Mouse (Mus musculus) Muller cell, postnatal 12 days (primary cell): ENCODE measurements around the gene Defb42.
A peak's percentile ranks its signal among the peaks of the same experiment; 100 is the strongest.

Experiments used
- DNase-seq: peaks from one replicate; pipeline ENCODE4 v3.0.0-alpha.2; 2015; ENCODE audit errors: inconsistent ontology term

Defb42 gene

GRCm38 (mm10) chr14:63046691-63047090 lies at the start of gene Defb42:
TSS of gene Defb42 (plus strand) at chr14:63046991.
- no peak for DNase-seq

DNA sequence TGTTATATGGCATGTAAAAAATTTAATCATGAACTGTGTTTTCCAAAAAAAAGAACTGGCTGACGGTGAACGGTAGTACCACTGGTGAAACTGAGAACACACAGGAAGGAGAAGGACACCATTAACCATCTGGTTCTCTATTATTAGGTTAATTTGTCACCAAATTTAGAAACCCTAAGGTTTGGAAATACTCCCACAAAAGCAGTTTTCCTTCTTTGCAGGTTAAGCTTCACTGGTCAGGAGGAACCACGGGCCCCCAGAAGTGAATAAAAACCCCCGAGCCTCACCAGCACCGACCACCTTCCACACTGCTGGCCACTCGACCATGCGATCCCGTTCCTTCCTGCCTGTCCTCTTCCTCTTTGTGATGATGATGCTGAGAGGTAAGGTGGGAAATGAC lies 49.0 kb upstream of the Defb42 start, which contains the start of gene Defb47:
Gene Defb47 (plus strand): TSS at position 301 of the 400 bp plus-strand sequence.
- no peak for DNase-seq

DNA sequence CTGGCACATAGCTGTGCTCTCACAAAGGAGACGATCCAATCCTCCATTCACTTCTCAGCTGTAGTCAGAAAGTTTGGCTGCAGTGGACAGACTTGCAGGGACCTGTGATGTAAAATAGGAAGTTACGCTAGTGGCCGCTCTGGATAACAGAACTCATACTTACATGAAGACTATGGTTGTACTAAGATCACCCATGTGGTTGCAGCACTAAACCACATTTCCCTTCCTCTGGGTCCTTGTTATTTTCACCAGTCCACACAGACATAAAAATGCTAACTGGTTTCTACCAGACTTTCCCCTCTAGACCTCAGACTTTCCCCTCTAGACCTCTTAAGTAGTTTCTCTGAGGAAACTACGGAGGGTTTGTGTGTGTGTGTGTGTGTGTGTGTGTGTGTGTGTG lies 47.8 kb upstream of the Defb42 start:
- no peak for DNase-seq

GRCm38 (mm10) chr14:63002588-63002987 lies 44.2 kb upstream of the Defb42 start:
- DNase-seq, result no peak

- DNase-seq, result no peak
Observed at GRCm38 (mm10) chr14:63011471-63011870, 35.3 kb upstream of the Defb42 start, which contains the start of gene Defb43. TSS of gene Defb43 (plus strand) at chr14:63011771.

DNA sequence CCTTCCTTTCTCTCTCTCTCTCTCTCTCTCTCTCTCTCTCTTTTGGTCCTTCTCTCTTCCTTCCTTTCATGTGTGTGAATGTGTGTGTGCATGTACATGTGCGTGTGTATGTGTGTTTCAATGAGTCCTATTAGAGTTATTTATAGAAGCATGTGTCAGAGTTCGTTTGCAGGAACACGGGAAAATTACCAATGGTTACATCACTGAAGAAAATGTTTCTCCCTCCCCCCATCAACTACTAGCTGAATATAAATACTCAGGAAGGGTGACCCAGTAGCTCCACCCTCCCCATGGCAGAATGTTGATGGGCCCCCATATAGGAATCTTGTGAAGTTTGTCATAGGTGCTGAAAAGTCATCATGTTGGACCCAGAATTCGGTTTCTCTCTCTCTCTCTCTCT lies 33.7 kb upstream of the Defb42 start:
- DNase-seq, result no peak

DNA sequence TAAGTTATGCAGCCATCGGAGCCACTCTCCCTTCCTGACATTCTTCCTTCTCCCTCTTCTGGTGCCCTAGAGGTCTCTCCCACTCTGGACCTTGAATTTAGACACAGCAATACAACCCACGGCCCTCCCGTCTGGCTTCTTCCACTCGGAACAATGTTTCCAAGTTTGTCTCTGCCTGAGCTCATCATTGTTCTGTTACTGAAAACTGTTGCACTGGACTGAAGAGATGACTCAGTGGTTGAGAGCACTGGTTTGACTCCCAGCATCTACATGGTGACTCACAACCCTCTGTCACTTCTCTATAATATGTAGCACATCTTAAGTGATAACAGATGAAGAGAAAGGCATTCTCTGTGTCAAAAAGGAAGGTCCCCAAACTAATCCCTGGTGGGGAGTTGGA lies 32.1 kb upstream of the Defb42 start:
- peak; percentile 60 for DNase-seq

GRCm38 (mm10) chr14:63020524-63021156 lies 26.2 kb upstream of the Defb42 start:
- peak; percentile 64 for DNase-seq

DNA sequence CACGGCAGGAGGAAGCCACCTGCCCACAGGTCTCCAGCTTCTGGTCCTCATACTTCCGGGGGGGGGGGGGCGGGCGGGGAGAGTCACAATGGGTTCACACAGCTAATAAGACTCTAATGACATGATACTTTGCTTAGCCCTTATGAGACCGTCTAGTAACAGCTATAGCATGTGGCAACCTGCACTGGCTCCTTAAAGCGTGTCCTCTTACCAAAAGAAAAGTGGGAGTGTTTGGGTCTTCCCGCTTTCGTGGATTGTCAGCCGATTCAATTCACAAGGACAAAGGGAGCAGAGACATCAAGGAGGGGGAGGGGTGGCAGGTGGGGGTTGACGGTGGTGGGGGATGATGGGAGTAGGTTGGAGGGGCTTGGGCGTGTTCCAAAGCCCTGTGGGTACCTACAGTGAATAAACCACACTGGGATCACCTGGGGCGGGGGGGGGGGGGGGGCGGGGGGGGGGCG lies 3.1 kb downstream of the Defb42 start, which contains the start of gene Defb30:
Gene Defb30 (minus strand): TSS at position 51 of the 461 bp plus-strand sequence.
- no peak for DNase-seq

GRCm38 (mm10) chr14:63050769-63051168 lies 4.0 kb downstream of the Defb42 start:
- DNase-seq, result peak; percentile 47

DNA sequence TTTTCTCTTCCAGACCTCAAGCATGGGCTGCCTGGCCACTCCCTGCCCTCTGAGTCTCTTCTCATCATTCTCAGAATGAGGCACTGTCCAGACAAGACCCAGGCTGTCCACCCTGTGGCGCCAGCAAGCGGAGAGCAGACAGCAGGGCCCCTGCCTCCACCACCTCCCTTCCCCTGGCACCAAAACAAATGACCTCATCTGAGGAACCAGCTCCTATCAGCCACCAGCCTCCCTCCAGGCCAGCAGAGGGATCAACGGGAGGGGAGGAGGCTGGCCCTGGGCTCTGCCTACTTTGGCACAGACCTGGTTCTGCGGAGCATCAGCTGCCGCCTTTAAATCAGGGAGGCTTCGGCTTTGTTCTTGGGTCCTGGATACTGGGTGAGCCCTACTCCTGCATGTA lies 7.9 kb downstream of the Defb42 start:
- DNase-seq, result peak; percentile 95

DNA sequence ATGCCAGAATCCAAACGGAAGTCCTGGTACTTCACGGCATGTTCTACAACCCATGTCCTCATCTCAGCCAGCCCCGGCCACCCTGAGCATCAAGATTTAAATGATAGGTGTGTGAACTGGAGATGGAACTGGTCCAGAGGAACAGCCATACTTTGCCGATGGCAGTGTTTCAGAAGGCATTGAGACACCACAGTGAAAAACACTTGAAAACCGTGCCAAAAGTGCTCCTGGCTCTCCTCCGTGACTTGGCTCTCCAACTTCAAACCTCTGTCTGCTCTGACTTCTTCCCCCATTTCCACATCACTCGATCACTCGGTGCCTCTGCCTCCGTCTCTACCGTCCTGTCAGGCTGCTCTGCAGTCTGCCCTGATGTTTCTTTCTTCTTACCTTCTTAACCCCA lies 13.6 kb downstream of the Defb42 start:
- no peak for DNase-seq

- no peak for DNase-seq
Observed at GRCm38 (mm10) chr14:63062184-63062583, 15.4 kb downstream of the Defb42 start.

- DNase-seq, result no peak
Observed at GRCm38 (mm10) chr14:63065391-63065790, 18.6 kb downstream of the Defb42 start.

- DNase-seq, result no peak
Observed at GRCm38 (mm10) chr14:63066630-63067310, 20.0 kb downstream of the Defb42 start.

DNA sequence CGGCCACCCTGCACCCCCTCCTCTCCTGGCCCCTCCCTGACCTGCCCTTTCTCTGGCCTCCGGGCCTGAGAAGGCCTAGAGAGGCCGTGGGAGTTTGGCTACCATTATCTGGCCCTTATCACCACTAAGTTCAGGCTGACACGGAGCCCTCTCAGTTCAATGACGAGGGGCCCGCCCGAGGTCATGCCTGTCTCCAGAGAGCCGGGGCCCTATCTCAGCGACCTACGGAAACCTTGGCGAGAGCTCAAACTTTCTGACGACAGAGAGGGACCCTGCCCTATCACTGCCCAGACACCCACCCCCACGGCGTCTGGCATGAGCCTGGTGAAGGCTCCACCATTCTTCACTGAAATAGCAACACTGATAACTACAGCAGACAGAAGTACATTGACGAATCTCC lies 20.9 kb downstream of the Defb42 start:
- no peak for DNase-seq
